Mouse (Mus musculus): ENCODE measurements at regions not wholly inside any gene's neighbourhood (a gene's known extent, or its start where the extent isn't known, plus 50 kb on each side); places are given as distances from the start of the nearest gene placed in this dataset.

DNA sequence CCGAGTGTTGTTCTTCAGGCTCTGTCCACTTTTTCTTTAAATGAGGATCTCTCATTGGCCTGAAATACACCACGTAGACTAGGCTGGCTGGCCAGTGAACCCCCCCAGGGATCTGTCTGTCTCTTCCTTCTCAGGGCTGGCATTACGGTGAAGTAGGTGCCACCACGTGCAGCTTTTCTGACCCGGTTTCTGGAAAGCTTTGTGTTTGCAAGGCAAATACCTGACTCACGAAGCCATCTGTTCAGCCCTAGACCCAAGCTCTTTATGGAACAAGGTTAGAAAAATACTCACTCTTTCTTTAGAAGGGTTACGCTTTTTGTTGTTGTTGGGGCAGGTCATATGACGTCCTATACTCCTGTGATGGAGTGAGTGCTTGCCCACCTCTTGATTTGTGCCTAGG, 133.3 kb upstream of the Ptprt start:
- H3K9me3 ChIP-seq (replicated peaks; ENCODE audit: control insufficient read depth, insufficient read depth, low read length, poor library complexity, severe bottlenecking): no peaks in the 10 kb centered on the region
- no peaks in the 10 kb centered on the region for H3K36me3 ChIP-seq (ENCODE audit: control insufficient read depth, insufficient read depth, low read length, poor library complexity, severe bottlenecking)
- no peaks in the 10 kb centered on the region for H3K27me3 ChIP-seq (ENCODE audit: control insufficient read depth, insufficient read depth, low read length, poor library complexity, severe bottlenecking)
- H3K4me1 ChIP-seq (ENCODE audit: control insufficient read depth, insufficient read depth, low read length): no peaks in the 10 kb centered on the region
- H3K9ac ChIP-seq (ENCODE audit: low read depth, poor library complexity, severe bottlenecking): no peak overlapping the region
- no peak overlapping the region for H3K4me3 ChIP-seq (ENCODE audit: low read depth, low read length)
- TF ChIP-seq CTCF (IDR thresholded peaks at IDR 0.05; ENCODE audit: low read depth, low read length): no peak
- TF ChIP-seq EP300 (IDR thresholded peaks at IDR 0.05; ENCODE audit: insufficient read depth, low read depth, low read length): no peak
- TF ChIP-seq POLR2A (IDR thresholded peaks at IDR 0.05; ENCODE audit: insufficient read depth, low read length): no peak
- H3K27ac ChIP-seq (ENCODE audit: insufficient read depth, low read length): no peak overlapping the region

DNA sequence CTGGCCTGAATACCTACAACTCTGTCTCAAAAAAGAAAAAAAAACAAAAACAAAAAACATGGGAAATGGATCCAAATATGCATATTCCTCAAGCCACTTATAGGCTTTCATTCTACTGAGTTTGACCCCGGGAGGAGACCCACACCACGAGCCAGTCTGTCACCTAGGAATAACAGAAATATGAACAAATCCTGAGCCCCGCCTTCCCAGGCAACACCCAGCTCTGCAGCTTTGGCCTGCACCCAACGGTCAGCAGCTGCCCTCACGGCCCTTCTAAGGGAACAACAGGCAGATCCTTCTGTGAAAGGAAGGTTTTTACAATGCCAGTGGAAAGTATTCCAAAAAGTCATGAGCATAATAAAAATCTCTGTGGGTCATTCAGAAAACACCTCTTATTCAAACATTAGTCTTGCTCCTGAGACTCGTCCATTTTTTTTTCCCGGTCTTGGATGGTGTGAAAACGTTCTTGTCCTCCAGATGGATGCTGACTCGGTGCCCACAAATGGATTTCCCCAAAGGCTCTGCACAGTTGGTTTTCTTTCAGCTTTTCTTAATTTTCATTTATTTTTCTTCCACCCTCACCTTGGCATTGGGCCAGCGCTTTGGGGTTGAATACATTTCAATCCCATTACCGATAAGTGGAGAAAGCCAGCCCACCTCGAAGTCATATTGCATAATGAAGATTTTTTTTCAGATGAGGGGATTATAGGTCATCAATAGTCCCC, 130.6 kb upstream of the Ptprt start:
- no peak for TF ChIP-seq CTCF (IDR thresholded peaks at IDR 0.05; ENCODE audit: low read depth, low read length)
- TF ChIP-seq EP300 (IDR thresholded peaks at IDR 0.05; ENCODE audit: insufficient read depth, low read depth, low read length): no peak
- TF ChIP-seq POLR2A (IDR thresholded peaks at IDR 0.05; ENCODE audit: insufficient read depth, low read length): no peak
- H3K9ac ChIP-seq (ENCODE audit: low read depth, poor library complexity, severe bottlenecking): no peak overlapping the region
- no peak overlapping the region for H3K4me3 ChIP-seq (ENCODE audit: low read depth, low read length)
- no peak overlapping the region for H3K27ac ChIP-seq (ENCODE audit: insufficient read depth, low read length)
- H3K4me1 ChIP-seq (ENCODE audit: control insufficient read depth, insufficient read depth, low read length): no peaks in the 10 kb centered on the region
- H3K36me3 ChIP-seq (ENCODE audit: control insufficient read depth, insufficient read depth, low read length, poor library complexity, severe bottlenecking): no peaks in the 10 kb centered on the region
- H3K9me3 ChIP-seq (replicated peaks; ENCODE audit: control insufficient read depth, insufficient read depth, low read length, poor library complexity, severe bottlenecking): no peaks in the 10 kb centered on the region
- H3K27me3 ChIP-seq (ENCODE audit: control insufficient read depth, insufficient read depth, low read length, poor library complexity, severe bottlenecking): no peaks in the 10 kb centered on the region

DNA sequence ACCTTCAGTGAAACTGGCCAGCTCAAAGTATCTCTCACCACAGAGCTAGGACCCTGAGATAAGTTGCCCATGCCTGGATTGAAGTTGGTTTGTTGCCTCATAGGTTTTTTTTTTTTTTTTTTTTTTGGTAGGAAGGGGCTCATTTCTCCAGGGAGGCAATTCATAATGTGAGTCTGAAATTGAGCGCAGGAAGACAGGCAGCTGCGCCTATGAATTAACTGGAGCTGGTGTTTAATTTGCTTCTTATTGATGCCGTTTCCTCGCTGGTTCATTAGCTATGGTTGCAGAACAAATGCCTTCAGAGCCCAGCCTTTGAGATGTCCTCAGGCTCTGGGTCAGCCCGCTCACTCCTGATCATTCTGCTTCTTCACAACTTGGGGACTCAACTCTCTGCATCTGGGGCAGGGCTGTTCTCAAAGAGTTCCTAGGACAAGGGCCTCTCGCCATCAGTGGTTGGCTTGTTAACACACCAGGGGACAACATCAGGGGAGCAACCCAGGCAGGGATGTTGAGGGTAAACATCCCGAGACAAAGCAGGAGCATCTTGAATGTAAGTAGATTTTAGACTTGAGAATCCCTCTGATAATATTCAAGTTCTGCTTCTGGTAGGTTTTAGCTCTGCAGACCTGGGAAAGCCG, 123.3 kb upstream of the Ptprt start:
- H3K9ac ChIP-seq (ENCODE audit: low read depth, poor library complexity, severe bottlenecking): no peak overlapping the region
- H3K4me1 ChIP-seq (ENCODE audit: control insufficient read depth, insufficient read depth, low read length): no peaks in the 10 kb centered on the region
- H3K27ac ChIP-seq (ENCODE audit: insufficient read depth, low read length): no peak overlapping the region
- no peaks in the 10 kb centered on the region for H3K9me3 ChIP-seq (replicated peaks; ENCODE audit: control insufficient read depth, insufficient read depth, low read length, poor library complexity, severe bottlenecking)
- no peaks in the 10 kb centered on the region for H3K27me3 ChIP-seq (ENCODE audit: control insufficient read depth, insufficient read depth, low read length, poor library complexity, severe bottlenecking)
- H3K4me3 ChIP-seq (ENCODE audit: low read depth, low read length): no peak overlapping the region
- no peaks in the 10 kb centered on the region for H3K36me3 ChIP-seq (ENCODE audit: control insufficient read depth, insufficient read depth, low read length, poor library complexity, severe bottlenecking)
- TF ChIP-seq EP300 (IDR thresholded peaks at IDR 0.05; ENCODE audit: insufficient read depth, low read depth, low read length) (no peak), POLR2A (IDR thresholded peaks at IDR 0.05; ENCODE audit: insufficient read depth, low read length) (no peak), CTCF (IDR thresholded peaks at IDR 0.05; ENCODE audit: low read depth, low read length) (no peak)

DNA sequence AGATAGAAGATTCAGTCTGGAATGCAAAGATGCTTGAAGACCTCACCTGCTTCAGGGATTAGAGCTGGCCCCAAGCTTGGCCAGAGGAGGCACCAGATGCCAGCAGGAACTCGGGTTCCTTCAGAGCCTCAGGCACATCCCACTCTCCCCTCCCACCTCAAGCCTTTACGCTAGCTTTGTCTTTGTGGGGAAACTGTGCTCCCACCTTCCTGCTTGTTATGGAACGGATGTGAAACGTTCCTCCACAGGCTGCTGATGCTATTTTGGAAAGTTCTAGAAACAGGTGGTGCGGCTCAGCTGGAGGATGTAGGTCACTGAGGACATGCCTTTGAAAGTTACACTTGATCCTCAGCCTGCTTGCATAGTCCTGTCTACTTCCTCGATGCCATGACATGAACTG, 120.7 kb upstream of the Ptprt start:
- no peak overlapping the region for H3K4me3 ChIP-seq (ENCODE audit: low read depth, low read length)
- no peak overlapping the region for H3K27ac ChIP-seq (ENCODE audit: insufficient read depth, low read length)
- no peaks in the 10 kb centered on the region for H3K36me3 ChIP-seq (ENCODE audit: control insufficient read depth, insufficient read depth, low read length, poor library complexity, severe bottlenecking)
- H3K4me1 ChIP-seq (ENCODE audit: control insufficient read depth, insufficient read depth, low read length): no peaks in the 10 kb centered on the region
- no peaks in the 10 kb centered on the region for H3K27me3 ChIP-seq (ENCODE audit: control insufficient read depth, insufficient read depth, low read length, poor library complexity, severe bottlenecking)
- H3K9ac ChIP-seq (ENCODE audit: low read depth, poor library complexity, severe bottlenecking): no peak overlapping the region
- no peak for TF ChIP-seq POLR2A (IDR thresholded peaks at IDR 0.05; ENCODE audit: insufficient read depth, low read length)
- no peak for TF ChIP-seq CTCF (IDR thresholded peaks at IDR 0.05; ENCODE audit: low read depth, low read length)
- TF ChIP-seq EP300 (IDR thresholded peaks at IDR 0.05; ENCODE audit: insufficient read depth, low read depth, low read length): no peak
- H3K9me3 ChIP-seq (replicated peaks; ENCODE audit: control insufficient read depth, insufficient read depth, low read length, poor library complexity, severe bottlenecking): no peaks in the 10 kb centered on the region

DNA sequence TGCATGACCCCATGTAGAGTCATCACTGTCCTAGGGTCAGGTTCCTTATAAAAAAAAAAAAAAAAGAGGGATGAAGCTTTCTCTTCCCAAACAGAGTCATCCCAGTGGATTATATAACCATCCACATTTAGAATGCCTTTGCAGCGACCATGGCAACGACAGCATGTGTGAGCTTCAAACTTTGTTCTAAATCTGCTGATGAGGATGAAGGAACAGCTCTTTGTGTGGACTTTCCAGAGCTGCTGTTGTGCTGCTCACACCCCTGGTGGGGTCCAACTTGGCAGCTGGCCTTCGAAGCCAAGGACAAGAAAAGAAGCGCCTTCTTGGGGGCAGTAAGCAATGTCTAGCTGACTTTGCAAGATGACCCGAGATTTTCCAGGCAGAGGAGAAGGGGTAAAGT, 115.6 kb upstream of the Ptprt start:
- no peaks in the 10 kb centered on the region for H3K4me1 ChIP-seq (ENCODE audit: control insufficient read depth, insufficient read depth, low read length)
- H3K9ac ChIP-seq (ENCODE audit: low read depth, poor library complexity, severe bottlenecking): no peak overlapping the region
- TF ChIP-seq EP300 (IDR thresholded peaks at IDR 0.05; ENCODE audit: insufficient read depth, low read depth, low read length): no peak
- TF ChIP-seq CTCF (IDR thresholded peaks at IDR 0.05; ENCODE audit: low read depth, low read length): no peak
- no peak for TF ChIP-seq POLR2A (IDR thresholded peaks at IDR 0.05; ENCODE audit: insufficient read depth, low read length)
- H3K27ac ChIP-seq (ENCODE audit: insufficient read depth, low read length): no peak overlapping the region
- no peaks in the 10 kb centered on the region for H3K9me3 ChIP-seq (replicated peaks; ENCODE audit: control insufficient read depth, insufficient read depth, low read length, poor library complexity, severe bottlenecking)
- H3K36me3 ChIP-seq (ENCODE audit: control insufficient read depth, insufficient read depth, low read length, poor library complexity, severe bottlenecking): no peaks in the 10 kb centered on the region
- H3K27me3 ChIP-seq (ENCODE audit: control insufficient read depth, insufficient read depth, low read length, poor library complexity, severe bottlenecking): no peaks in the 10 kb centered on the region
- no peak overlapping the region for H3K4me3 ChIP-seq (ENCODE audit: low read depth, low read length)

DNA sequence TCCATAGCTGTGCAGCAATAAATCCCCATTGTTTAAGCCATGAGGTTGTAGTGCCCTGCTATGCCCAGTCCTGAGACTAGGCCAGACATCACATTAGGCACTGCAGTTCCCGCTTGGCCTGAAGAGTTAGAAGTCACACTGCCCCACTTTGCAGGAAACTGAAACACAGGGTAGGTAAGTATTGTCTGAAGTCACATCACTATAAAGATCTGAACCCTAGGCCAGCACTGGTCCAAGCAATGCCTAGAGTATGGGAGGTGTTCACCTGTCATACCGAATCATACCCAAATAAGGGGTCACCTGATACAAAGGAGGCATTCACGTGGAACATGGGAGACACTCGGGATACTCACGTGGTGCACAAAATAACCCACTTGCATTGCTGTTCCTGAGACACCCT, 111.6 kb upstream of the Ptprt start:
- Histone ChIP-seq H3K9ac (ENCODE audit: low read depth, poor library complexity, severe bottlenecking) (no peak overlapping the region), H3K4me3 (ENCODE audit: low read depth, low read length) (no peak overlapping the region), H3K36me3 (ENCODE audit: control insufficient read depth, insufficient read depth, low read length, poor library complexity, severe bottlenecking) (no peaks in the 10 kb centered on the region), H3K27ac (ENCODE audit: insufficient read depth, low read length) (no peak overlapping the region), H3K4me1 (ENCODE audit: control insufficient read depth, insufficient read depth, low read length) (no peaks in the 10 kb centered on the region), H3K9me3 (replicated peaks; ENCODE audit: control insufficient read depth, insufficient read depth, low read length, poor library complexity, severe bottlenecking) (no peaks in the 10 kb centered on the region), H3K27me3 (ENCODE audit: control insufficient read depth, insufficient read depth, low read length, poor library complexity, severe bottlenecking) (no peaks in the 10 kb centered on the region)
- TF ChIP-seq POLR2A (IDR thresholded peaks at IDR 0.05; ENCODE audit: insufficient read depth, low read length) (no peak), CTCF (IDR thresholded peaks at IDR 0.05; ENCODE audit: low read depth, low read length) (no peak), EP300 (IDR thresholded peaks at IDR 0.05; ENCODE audit: insufficient read depth, low read depth, low read length) (no peak)
